Mouse (Mus musculus): ENCODE data around the gene Wnk3. TPM values are rescaled to one million over a fixed set of nuclear protein-coding genes. Genes with fewer than 3 reads are reported as not detected.
A peak's percentile ranks its signal among the peaks of the same experiment; 100 is the strongest.

The Wnk3 gene
- polyA plus RNA-seq, 1 experiment from 2014 or later, result 2.0 TPM

DNA sequence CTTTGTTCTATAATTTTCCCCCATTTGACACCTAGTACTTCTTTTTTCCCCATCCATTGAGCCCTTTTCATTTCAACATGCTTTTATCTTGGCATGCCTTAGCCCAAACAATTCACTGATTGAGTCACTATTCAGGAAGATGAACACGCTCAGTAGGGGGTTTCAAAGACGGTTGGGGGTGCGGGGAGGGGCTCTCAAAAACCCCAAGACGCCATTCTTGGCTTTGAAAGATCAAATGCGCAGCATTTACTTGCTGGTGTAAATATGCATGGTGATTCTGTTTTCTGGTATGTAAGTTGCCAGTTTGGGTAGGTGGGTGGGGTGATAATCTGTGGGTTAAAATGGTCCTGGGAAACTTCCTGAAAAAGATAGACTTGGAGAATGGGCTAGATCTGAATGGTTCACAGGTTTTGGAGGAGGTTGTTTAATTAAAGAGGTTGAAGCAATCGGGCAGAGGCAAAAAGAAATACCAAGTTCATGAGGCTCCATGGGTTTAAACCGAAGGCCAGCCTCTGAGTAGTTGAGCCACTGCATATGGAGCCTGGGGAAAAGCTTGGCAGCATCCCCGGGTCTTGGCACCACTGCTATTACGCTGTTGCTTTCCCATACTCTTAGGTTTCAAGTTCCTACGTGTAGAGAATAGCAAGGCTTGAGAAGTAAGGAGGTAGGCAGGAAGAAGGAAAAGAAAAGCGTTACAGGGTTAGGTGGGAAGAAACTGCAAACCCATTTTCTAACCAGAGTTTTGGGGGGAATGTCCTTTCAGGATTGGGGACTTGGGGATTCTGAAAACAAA, 147.7 kb downstream of the Wnk3 start:
- no peaks in the 10 kb centered on the region for H3K36me3 ChIP-seq
- no peaks in the 10 kb centered on the region for H3K9me3 ChIP-seq
- peaks cover 20% of the 10 kb centered on the region for H3K27me3 ChIP-seq
- peak overlapping the region; percentile 68 for H3K4me3 ChIP-seq
- H3K27ac ChIP-seq, result peak overlapping the region; percentile 51; the same call in 1 of the 2 replicates
- H3K4me2 ChIP-seq, result peak overlapping the region; percentile 63
- no peaks in the 10 kb centered on the region for H3K4me1 ChIP-seq
- 35% methylated on average over 11 of the region's 11 CpGs for WGBS
- no peak for ATAC-seq (ENCODE audit: insufficient number of reproducible peaks, low FRiP score, low TSS enrichment, low read depth)
- H3K9ac ChIP-seq, result no peak overlapping the region

DNA sequence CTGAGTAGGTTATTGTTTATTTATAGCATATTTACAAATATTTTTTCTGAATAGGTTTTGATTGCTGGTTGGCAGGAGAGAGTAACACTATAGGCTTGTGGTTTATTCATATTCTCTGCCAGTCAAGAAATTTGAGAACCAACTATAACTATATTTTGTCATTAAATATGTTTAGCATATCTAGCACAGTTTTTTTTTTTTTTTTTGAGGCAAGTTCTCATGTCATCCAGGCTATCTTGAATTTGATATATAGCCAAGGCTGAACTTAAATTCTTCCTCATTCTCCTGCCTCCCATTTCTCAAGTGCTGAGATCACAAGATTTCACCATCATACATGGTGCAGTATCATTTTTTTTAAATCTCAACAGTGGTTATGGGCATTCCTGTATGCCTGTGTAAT, 149.4 kb downstream of the Wnk3 start:
- no peaks in the 10 kb centered on the region for H3K9me3 ChIP-seq
- H3K4me2 ChIP-seq, result no peak overlapping the region
- peaks cover 20% of the 10 kb centered on the region for H3K27me3 ChIP-seq
- H3K36me3 ChIP-seq, result no peaks in the 10 kb centered on the region
- no peak overlapping the region for H3K9ac ChIP-seq
- no peak for ATAC-seq (ENCODE audit: insufficient number of reproducible peaks, low FRiP score, low TSS enrichment, low read depth)
- H3K27ac ChIP-seq, result no peak overlapping the region
- H3K4me3 ChIP-seq, result no peak overlapping the region
- H3K4me1 ChIP-seq, result no peaks in the 10 kb centered on the region

GRCm38 (mm10) chrX:151349322-151349721, 151.4 kb downstream of the Wnk3 start:
- ATAC-seq (ENCODE audit: insufficient number of reproducible peaks, low FRiP score, low TSS enrichment, low read depth), result no peak
- H3K36me3 ChIP-seq, result no peaks in the 10 kb centered on the region
- WGBS, result 79% methylated on average over 5 of the region's 5 CpGs
- no peak overlapping the region for H3K4me3 ChIP-seq
- H3K27ac ChIP-seq, result no peak overlapping the region
- H3K4me2 ChIP-seq, result no peak overlapping the region
- H3K9ac ChIP-seq, result no peak overlapping the region
- H3K4me1 ChIP-seq, result no peaks in the 10 kb centered on the region
- peaks cover 12% of the 10 kb centered on the region; the same call in 1 of the 2 replicates for H3K27me3 ChIP-seq
- no peaks in the 10 kb centered on the region for H3K9me3 ChIP-seq

Other genes starting within 250 kb of the Wnk3 start
- gene Gnl3l, start 180.8 kb upstream of the Wnk3 start, polyA plus RNA-seq (2015; fragmentation: Nextera tagmentation; extraction: Ambion mirVana), result 24.3 and 25.8 TPM in 2 replicates
- 10.0 and 11.5 TPM in 2 replicates for gene Fgd1, start 151.9 kb upstream of the Wnk3 start, polyA plus RNA-seq (2015; fragmentation: Nextera tagmentation; extraction: Ambion mirVana)
- 34.4 and 35.8 TPM in 2 replicates for gene Tsr2, start 101.5 kb upstream of the Wnk3 start, polyA plus RNA-seq (2015; fragmentation: Nextera tagmentation; extraction: Ambion mirVana)
- 4.5 and 4.7 TPM in 2 replicates for gene Fam120c, start 146.1 kb downstream of the Wnk3 start, polyA plus RNA-seq (2015; fragmentation: Nextera tagmentation; extraction: Ambion mirVana)